Mouse (Mus musculus): ENCODE results near the gene Fbxo47. TPM values are rescaled to one million over a fixed set of nuclear protein-coding genes. Genes with fewer than 3 reads are reported as not detected.

Gene Fbxo47
- total and polyA plus RNA-seq, 3 experiments, result 0.73 to 1.2 TPM; not detected in 1

DNA sequence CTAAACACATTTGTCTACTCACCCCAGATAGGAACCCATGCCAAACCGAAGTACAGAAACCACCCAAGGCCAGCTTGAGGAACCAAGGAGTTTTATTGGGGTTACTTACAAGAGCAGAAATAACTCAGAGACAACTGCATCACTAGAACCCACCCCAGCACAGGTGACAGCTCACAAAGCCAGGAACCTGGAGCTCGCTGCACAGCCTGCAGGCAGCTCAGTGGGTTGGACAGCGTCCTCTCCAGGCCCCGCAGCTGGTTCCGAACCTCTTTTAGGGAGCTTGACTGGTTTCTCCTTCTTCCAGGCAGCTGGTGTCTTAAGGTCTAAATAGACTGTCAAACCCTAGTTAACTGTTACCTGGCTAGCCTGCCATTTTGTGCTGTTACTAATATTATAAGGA is 7.9 kb upstream of the Fbxo47 start:
- H3K4me1 ChIP-seq (ENCODE audit: control insufficient read depth in 1 of 2, insufficient read depth in 2 of 2, low read length in 2 of 2), result peaks cover 1 to 2% of the 10 kb centered on the region in 2 experiments
- H3K27ac ChIP-seq (ENCODE audit: control insufficient read depth, low read depth, low read length), result no peak overlapping the region
- H3K36me3 ChIP-seq (ENCODE audit: control insufficient read depth in 1 of 2, insufficient read depth in 2 of 2, low read length in 2 of 2), result peaks cover 0 to 2% of the 10 kb centered on the region in 2 experiments; a peak in 2 of 4 replicates
- no peak for DNase-seq (ENCODE audit: low read depth, low spot score)
- no peak overlapping the region for H3K9ac ChIP-seq (ENCODE audit: control insufficient read depth, low read depth, low read length, poor library complexity, severe bottlenecking)
- TF ChIP-seq KAT2A (conservative IDR thresholded peaks at IDR 0.05; ENCODE audit: low read depth, low read length), result no peak
- no peak for TF ChIP-seq MYB (IDR thresholded peaks at IDR 0.05; ENCODE audit: low read depth, low read length)
- TF ChIP-seq USF2 (IDR thresholded peaks at IDR 0.05; ENCODE audit: borderline replicate concordance in 1 of 2, insufficient read depth in 1 of 2, low read depth in 1 of 2, low read length in 2 of 2), result no peak
- no peak for TF ChIP-seq ZKSCAN1 (IDR thresholded peaks at IDR 0.05; ENCODE audit: low read depth, low read length)
- H3K4me3 ChIP-seq (ENCODE audit: control insufficient read depth in 1 of 2, insufficient read depth in 1 of 2, low read depth in 2 of 2, low read length in 2 of 2), result no peak overlapping the region
- H3K27me3 ChIP-seq (ENCODE audit: control insufficient read depth in 1 of 2, insufficient read depth in 2 of 2, low read length in 2 of 2), result no peaks in the 10 kb centered on the region; a peak in 2 of 4 replicates
- H3K9me3 ChIP-seq (replicated peaks; ENCODE audit: insufficient read depth, low read length), result no peaks in the 10 kb centered on the region
- no peaks in the 10 kb centered on the region for H3K79me2 ChIP-seq (ENCODE audit: control insufficient read depth, insufficient read depth, low read length, poor library complexity)

DNA sequence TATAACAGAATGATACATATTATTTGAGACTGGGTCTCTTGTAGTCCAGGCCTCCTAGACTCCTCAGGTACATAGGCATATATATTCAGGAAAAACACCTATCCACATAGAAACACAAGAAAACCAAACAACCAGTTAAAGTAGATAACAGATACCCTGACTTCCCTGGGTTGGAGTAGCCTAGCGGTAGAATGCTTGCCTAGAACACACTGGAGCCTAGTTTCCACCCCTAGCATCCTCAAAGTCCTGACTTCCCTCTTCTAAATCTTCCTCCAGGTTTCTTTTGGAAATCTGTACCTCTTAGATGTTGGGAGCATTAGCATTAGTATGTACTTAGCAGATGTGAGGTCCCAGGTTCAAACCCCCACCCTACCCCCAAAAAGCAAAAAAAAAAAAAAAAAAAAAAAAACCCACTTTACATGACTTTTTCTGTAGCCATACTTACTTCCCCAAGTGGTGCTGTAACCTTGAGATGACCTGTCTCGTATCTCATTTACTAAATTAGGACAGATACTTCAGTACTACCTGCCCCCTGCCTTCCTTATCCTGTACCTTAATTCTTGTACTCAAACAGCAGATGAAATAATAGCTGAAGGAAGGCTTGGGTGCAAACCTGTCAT is 1.5 kb upstream of the Fbxo47 start:
- Histone ChIP-seq H3K36me3 (ENCODE audit: control insufficient read depth in 1 of 2, insufficient read depth in 2 of 2, low read length in 2 of 2) (peaks cover 0 to 8% of the 10 kb centered on the region in 2 experiments; a peak in 2 of 4 replicates), H3K27me3 (ENCODE audit: control insufficient read depth in 1 of 2, insufficient read depth in 2 of 2, low read length in 2 of 2) (no peaks in the 10 kb centered on the region), H3K9ac (ENCODE audit: control insufficient read depth, low read depth, low read length, poor library complexity, severe bottlenecking) (peak overlapping the region; percentile 58), H3K4me1 (ENCODE audit: control insufficient read depth in 1 of 2, insufficient read depth in 2 of 2, low read length in 2 of 2) (peaks cover 0 to 11% of the 10 kb centered on the region in 2 experiments; a peak in 2 of 4 replicates), H3K9me3 (replicated peaks; ENCODE audit: insufficient read depth, low read length) (no peaks in the 10 kb centered on the region), H3K79me2 (ENCODE audit: control insufficient read depth, insufficient read depth, low read length, poor library complexity) (peaks cover 1% of the 10 kb centered on the region; the same call in 1 of the 2 replicates), H3K4me3 (ENCODE audit: control insufficient read depth in 1 of 2, insufficient read depth in 1 of 2, low read depth in 2 of 2, low read length in 2 of 2) (peak overlapping the region; percentile 75 to 79; a peak in 2 of 4 replicates), H3K27ac (ENCODE audit: control insufficient read depth, low read depth, low read length) (no peak overlapping the region)
- peak; percentile 52 for DNase-seq (ENCODE audit: low read depth, low spot score)
- TF ChIP-seq HCFC1 (IDR thresholded peaks at IDR 0.05; ENCODE audit: low read depth, low read length), result no peak
- TF ChIP-seq ZNF384 (IDR thresholded peaks at IDR 0.05; ENCODE audit: low read depth, low read length), result peak; percentile 83
- TF ChIP-seq USF2 (IDR thresholded peaks at IDR 0.05; ENCODE audit: borderline replicate concordance in 1 of 2, insufficient read depth in 1 of 2, low read depth in 1 of 2, low read length in 2 of 2), result no peak
- TF ChIP-seq TAL1 (IDR thresholded peaks at IDR 0.05; ENCODE audit: low read length), result no peak
- TF ChIP-seq CHD2 (IDR thresholded peaks at IDR 0.05; ENCODE audit: low read length), result no peak
- TF ChIP-seq CHD1 (IDR thresholded peaks at IDR 0.05; ENCODE audit: low read depth, low read length), result no peak

DNA sequence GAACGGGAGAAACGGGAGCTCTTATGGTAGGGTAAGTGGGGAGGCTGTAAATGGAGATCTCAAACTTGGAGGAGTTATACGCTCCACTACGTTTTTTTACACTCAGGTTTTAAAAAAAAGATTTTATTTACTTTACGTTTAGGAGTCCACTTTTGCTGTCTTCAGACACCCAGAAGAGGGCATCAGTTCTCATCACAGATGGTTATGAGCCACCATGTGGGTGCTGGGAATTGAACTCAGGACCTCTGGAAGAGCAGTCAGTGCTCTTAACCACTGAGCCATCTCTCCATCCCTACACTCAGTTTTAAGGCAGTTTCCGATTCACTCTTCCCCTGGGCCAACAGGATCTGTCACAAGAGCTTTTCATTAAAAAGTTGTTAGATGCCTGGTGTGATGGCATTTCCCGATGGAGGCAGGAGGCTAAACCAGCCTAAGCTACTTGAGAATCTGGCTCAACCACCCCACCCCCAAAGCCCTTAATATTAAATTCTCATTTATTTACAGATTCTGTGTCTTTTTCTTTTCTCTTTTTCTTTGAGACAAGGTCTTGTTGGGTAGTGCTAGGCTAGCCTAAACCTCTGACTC is 739 bp upstream of the Fbxo47 start:
- Histone ChIP-seq H3K4me1 (ENCODE audit: control insufficient read depth in 1 of 2, insufficient read depth in 2 of 2, low read length in 2 of 2) (peaks cover 0 to 11% of the 10 kb centered on the region in 2 experiments; a peak in 2 of 4 replicates), H3K27ac (ENCODE audit: control insufficient read depth, low read depth, low read length) (peak overlapping the region; percentile 56), H3K9ac (ENCODE audit: control insufficient read depth, low read depth, low read length, poor library complexity, severe bottlenecking) (peak overlapping the region; percentile 58)
- peak; percentile 60; the same call in 1 of the 2 replicates for TF ChIP-seq TCF12 (IDR thresholded peaks at IDR 0.05; ENCODE audit: low read depth, low read length)
- peak in 1 of 2 experiments; percentile 18; a peak in 2 of 4 replicates for TF ChIP-seq POLR2A (IDR thresholded peaks at IDR 0.05; ENCODE audit: control insufficient read depth in 1 of 2, insufficient read depth in 1 of 2, low read depth in 1 of 2, low read length in 2 of 2, poor library complexity in 1 of 2)
- TF ChIP-seq POLR2AphosphoS2 (IDR thresholded peaks at IDR 0.05; ENCODE audit: low read length), result 0 out of 2 replicates have a peak, but pooled peaks have one; percentile 89
- TF ChIP-seq CTCF (IDR thresholded peaks at IDR 0.05 in 2 of 3, conservative IDR thresholded peaks at IDR 0.05 in 1 of 3; ENCODE audit: control insufficient read depth in 1 of 3, insufficient read depth in 1 of 3, low read depth in 2 of 3, low read length in 3 of 3, poor library complexity in 1 of 3, severe bottlenecking in 1 of 3), result peak in 1 of 3 experiments; percentile 9; a peak in 1 of 6 replicates
- TF ChIP-seq CHD1 (IDR thresholded peaks at IDR 0.05; ENCODE audit: low read depth, low read length), result 0 out of 2 replicates have a peak, but pooled peaks have one; percentile 49
- no peak for TF ChIP-seq USF1 (IDR thresholded peaks at IDR 0.05; ENCODE audit: low read depth, low read length)
- no peak for TF ChIP-seq KAT2A (conservative IDR thresholded peaks at IDR 0.05; ENCODE audit: low read depth, low read length)
- TF ChIP-seq NELFE (IDR thresholded peaks at IDR 0.05; ENCODE audit: low read depth, low read length), result peak; percentile 96
- no peak for TF ChIP-seq MEF2A (IDR thresholded peaks at IDR 0.05; ENCODE audit: extremely low read depth, insufficient replicate concordance, low read depth, low read length, poor library complexity, severe bottlenecking)
- 0 out of 2 replicates have a peak, but pooled peaks have one; percentile 37 for TF ChIP-seq MAZ (IDR thresholded peaks at IDR 0.05; ENCODE audit: low read depth, low read length)
- TF ChIP-seq ZMIZ1 (IDR thresholded peaks at IDR 0.05; ENCODE audit: low read depth, low read length), result no peak
- TF ChIP-seq MYC (IDR thresholded peaks at IDR 0.05; ENCODE audit: low read depth, low read length), result peak; percentile 79
- no peak; the same call in 1 of the 2 replicates for TF ChIP-seq MXI1 (IDR thresholded peaks at IDR 0.05; ENCODE audit: low read depth, low read length)
- TF ChIP-seq ELF1 (IDR thresholded peaks at IDR 0.05; ENCODE audit: low read depth, low read length), result no peak
- 0 out of 2 replicates have a peak, but pooled peaks have one; percentile 4 for TF ChIP-seq ZNF384 (IDR thresholded peaks at IDR 0.05; ENCODE audit: low read depth, low read length)
- TF ChIP-seq SIN3A (IDR thresholded peaks at IDR 0.05; ENCODE audit: low read length), result peak; percentile 79

More for the DNA sequence above, 739 bp upstream of the Fbxo47 start:
- peaks cover 0 to 8% of the 10 kb centered on the region in 2 experiments; a peak in 2 of 4 replicates for H3K36me3 ChIP-seq (ENCODE audit: control insufficient read depth in 1 of 2, insufficient read depth in 2 of 2, low read length in 2 of 2)
- no peaks in the 10 kb centered on the region for H3K27me3 ChIP-seq (ENCODE audit: control insufficient read depth in 1 of 2, insufficient read depth in 2 of 2, low read length in 2 of 2)
- H3K4me3 ChIP-seq (ENCODE audit: control insufficient read depth in 1 of 2, insufficient read depth in 1 of 2, low read depth in 2 of 2, low read length in 2 of 2), result peak overlapping the region; percentile 75 to 79
- peaks cover 1% of the 10 kb centered on the region; the same call in 1 of the 2 replicates for H3K79me2 ChIP-seq (ENCODE audit: control insufficient read depth, insufficient read depth, low read length, poor library complexity)
- DNase-seq (ENCODE audit: low read depth, low spot score), result no peak
- no peaks in the 10 kb centered on the region for H3K9me3 ChIP-seq (replicated peaks; ENCODE audit: insufficient read depth, low read length)

Data from MEL (cell line).